Mouse (Mus musculus) frontal cortex, adult (tissue): ENCODE data around the gene Mttp.

ENCODE experiments used
- ATAC-seq: cut with Nextera tagmentation; 2 replicates; pipeline ENCODE4 v1.9.2; 2017; ENCODE audit warnings: mild to moderate bottlenecking, moderate library complexity, mixed read lengths; ENCODE audit not compliant: low TSS enrichment

The Mttp gene

GRCm38 (mm10) chr3:138083073-138083637, 61.6 kb downstream of the Mttp start:
- ATAC-seq: peak; percentile 98

- no peak for ATAC-seq
These were observed 66.1 kb downstream of the Mttp start for GRCm38 (mm10) chr3:138078701-138079100.

GRCm38 (mm10) chr3:138077476-138078340, 67.1 kb downstream of the Mttp start:
- peak; percentile 41; the same call in 1 of the 2 replicates for ATAC-seq

- no peak for ATAC-seq
These were observed 69.6 kb downstream of the Mttp start for GRCm38 (mm10) chr3:138075209-138075608.

GRCm38 (mm10) chr3:138074214-138074613, 70.6 kb downstream of the Mttp start:
- ATAC-seq: no peak

GRCm38 (mm10) chr3:138071476-138072073, 73.2 kb downstream of the Mttp start:
- ATAC-seq: peak; percentile 51

- no peak for ATAC-seq
These were observed 73.8 kb downstream of the Mttp start for GRCm38 (mm10) chr3:138071004-138071403.

- ATAC-seq: no peak
These were observed 74.8 kb downstream of the Mttp start for GRCm38 (mm10) chr3:138069756-138070511.

GRCm38 (mm10) chr3:138068103-138068502, 76.7 kb downstream of the Mttp start:
- no peak for ATAC-seq

- no peak for ATAC-seq
These were observed 77.5 kb downstream of the Mttp start, which contains the start of gene Gm5105 for GRCm38 (mm10) chr3:138067288-138067687. Gene Gm5105, minus strand, starts transcription at chr3:138067388.

- ATAC-seq: peak; percentile 62
These were observed 78.4 kb downstream of the Mttp start for GRCm38 (mm10) chr3:138066348-138066856.

GRCm38 (mm10) chr3:138065930-138066329, 78.8 kb downstream of the Mttp start:
- ATAC-seq: 0 out of 2 replicates have a peak, but pooled peaks have one; percentile 3

- ATAC-seq: peak; percentile 57
These were observed 79.8 kb downstream of the Mttp start, which contains the start of gene 1110002E22Rik for GRCm38 (mm10) chr3:138064732-138065645. Gene 1110002E22Rik, plus strand, starts transcription at chr3:138065052.

GRCm38 (mm10) chr3:138063731-138064329, 80.9 kb downstream of the Mttp start:
- ATAC-seq: no peak

- no peak for ATAC-seq
These were observed 82.1 kb downstream of the Mttp start for GRCm38 (mm10) chr3:138062673-138063072.

GRCm38 (mm10) chr3:138061205-138061911, 83.4 kb downstream of the Mttp start:
- no peak for ATAC-seq

- no peak for ATAC-seq
These were observed 84.3 kb downstream of the Mttp start for GRCm38 (mm10) chr3:138060429-138060828.

GRCm38 (mm10) chr3:138058226-138058625, 86.5 kb downstream of the Mttp start:
- no peak; the same call in 1 of the 2 replicates for ATAC-seq

- no peak for ATAC-seq
These were observed 87.8 kb downstream of the Mttp start for GRCm38 (mm10) chr3:138056976-138057375.
